Mouse (Mus musculus): ENCODE measurements around the gene Clk4.

- TF ChIP-seq CTCF (conservative IDR thresholded peaks at IDR 0.05; ENCODE audit: low read length), result no peak
- no peak for TF ChIP-seq POU5F1 (IDR thresholded peaks at IDR 0.05; ENCODE audit: borderline replicate concordance, low read length)
Measured at GRCm38 (mm10) chr11:51328387-51328942, 66.9 kb downstream of the Clk4 start.

Data from E14TG2a.4 (cell line).